Mouse (Mus musculus) stomach, postnatal 0 days (tissue): ENCODE results near the gene Tollip.

Source experiments
- CTCF ChIP-seq: IDR thresholded peaks from 2 replicates; pipeline ENCODE4 v1.5.1; 2016; ENCODE audit warnings: antibody characterized with exemption, low read depth, mild to moderate bottlenecking, moderate library complexity
- EP300 ChIP-seq: optimal IDR thresholded peaks from 2 replicates; pipeline ENCODE3; 2016; ENCODE audit warnings: antibody characterized with exemption

- TF ChIP-seq CTCF, result no peak
- TF ChIP-seq EP300, result no peak
Observed at GRCm38 (mm10) chr7:141952920-141953319, 34.6 kb upstream of the Tollip start.
